Mouse (Mus musculus) c-Kit-positive CD71-positive TER-119-positive erythroid progenitor cells, embryonic 14.5 days (primary cell): ENCODE data around the gene Otop2.

Experiments used
- DNase-seq: peaks from one replicate; pipeline ENCODE4 v3.0.0-alpha.2; 2013; ENCODE audit warnings: low spot score

The Otop2 gene

DNA sequence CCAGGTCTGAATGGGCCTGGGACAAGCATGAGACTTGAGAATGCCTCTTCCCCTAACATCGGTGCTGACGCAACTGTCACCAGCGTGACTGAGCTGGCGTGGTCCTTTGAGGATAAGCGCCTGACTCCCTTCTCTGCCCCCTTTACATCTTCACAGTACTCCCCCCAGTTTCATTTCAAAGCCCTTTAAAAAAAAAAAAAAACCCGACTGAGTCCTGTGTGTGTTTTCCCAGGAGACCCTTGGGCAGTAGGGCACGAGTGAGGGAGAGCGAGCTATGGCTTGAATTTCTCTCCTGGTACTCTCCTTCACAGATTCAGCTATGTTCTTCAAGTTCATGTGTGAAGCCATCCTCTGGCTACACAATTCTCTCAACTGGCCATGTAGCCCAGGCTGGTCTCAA is 8.8 kb upstream of the Otop2 start:
- no peak for DNase-seq

DNA sequence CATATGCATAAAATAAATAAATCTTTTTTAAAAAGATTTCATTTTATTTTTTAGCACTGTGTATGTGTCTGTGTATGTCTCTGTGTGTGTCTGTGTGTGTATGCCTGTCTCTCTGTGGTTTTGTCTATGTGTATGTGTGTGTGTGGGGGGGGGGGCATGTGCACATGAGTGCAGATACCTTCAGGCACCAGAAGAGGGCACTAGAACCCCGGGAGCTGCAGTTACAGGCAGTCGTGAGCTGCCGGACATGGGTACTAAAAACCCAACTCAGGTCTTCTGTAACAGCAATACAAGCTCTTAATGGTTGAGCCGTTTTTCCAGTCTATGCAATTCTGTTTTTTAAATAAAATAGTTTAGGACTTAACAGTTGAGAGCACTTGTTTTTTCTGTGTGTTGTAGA is 6.2 kb upstream of the Otop2 start:
- no peak for DNase-seq

DNA sequence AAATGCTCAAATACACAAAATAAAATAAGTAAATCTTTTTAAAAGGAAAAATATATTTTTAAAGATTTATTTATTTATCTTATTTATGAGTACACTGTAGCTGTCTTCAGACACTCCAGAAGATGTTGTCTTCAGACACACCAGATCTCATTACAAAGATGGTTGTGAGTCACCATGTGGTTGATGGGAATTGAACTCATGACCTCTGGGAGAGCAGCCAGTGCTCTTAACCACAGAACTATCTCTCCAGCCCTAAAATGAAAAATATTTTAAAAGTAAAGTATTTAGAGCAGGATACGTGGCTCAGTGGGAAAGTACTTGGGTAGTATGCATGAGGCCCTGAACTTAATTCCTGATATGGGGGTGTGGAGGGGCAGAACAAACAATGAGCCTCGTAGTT is 5.6 kb upstream of the Otop2 start:
- DNase-seq, result no peak

DNA sequence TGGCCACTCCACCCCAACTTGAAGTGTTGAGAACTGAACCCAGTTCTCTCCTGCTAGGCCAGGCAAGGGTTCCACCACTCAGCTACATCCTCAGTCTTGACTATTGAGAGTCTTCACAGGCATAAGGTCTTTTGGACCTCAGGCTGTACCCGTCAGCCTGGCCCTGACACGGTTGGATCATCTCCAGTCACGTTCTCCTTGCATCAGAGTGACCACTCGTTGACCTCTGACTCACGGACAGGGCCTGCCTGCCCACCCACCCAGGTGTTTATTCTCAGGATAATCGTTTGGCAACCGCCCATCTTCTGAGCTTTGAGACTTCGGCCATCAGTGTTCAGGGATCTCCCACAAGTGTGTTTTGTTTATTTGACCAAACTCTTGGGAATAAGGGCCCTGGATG is 3.8 kb upstream of the Otop2 start:
- DNase-seq, result no peak

GRCm38 (mm10) chr11:115308781-115309180 is 1.8 kb downstream of the Otop2 start:
- no peak for DNase-seq

GRCm38 (mm10) chr11:115314249-115314648 is 7.3 kb downstream of the Otop2 start:
- no peak for DNase-seq

- DNase-seq, result no peak
Measured at GRCm38 (mm10) chr11:115317204-115317603, 10.2 kb downstream of the Otop2 start.

GRCm38 (mm10) chr11:115318245-115319027 is 11.5 kb downstream of the Otop2 start:
- DNase-seq, result no peak

GRCm38 (mm10) chr11:115319704-115320383 is 12.9 kb downstream of the Otop2 start:
- DNase-seq, result no peak

DNA sequence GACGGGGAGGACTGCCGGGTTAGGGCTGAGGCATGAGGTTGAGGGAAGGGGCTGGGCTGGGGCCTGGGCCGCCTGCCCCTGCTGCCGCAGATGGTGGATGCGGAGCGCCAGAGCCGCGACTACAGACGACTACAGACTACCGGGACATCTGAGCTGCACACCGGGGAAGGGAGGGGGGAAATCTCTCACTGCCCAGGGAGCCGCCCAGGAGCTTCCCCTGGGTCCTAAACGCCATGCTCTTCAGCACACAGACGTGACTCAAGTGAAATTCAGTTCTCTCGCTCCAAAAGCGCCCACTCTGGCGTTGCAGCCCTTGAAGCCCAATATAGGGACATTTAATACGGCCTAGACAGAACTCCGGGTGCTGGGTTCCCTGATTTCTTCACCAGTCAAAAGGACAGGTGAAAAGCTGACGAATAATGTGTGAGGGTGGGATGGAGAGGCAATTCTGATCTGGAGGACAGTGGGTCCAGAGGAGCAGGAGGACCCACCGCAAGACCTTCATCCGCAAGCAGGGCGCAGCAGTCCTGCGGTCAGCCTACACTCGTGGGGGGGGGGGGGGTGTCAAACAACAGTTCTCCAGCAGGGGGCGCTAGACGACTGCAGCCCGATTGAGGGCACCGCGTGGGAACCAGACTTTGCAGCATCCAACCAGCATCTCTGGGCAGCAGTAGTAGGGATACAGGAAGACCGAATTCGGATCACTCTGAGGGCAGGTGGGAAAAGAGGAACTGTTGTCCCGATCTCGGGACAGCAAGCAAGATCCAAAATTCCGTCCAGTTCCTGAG is 15.1 kb downstream of the Otop2 start, which contains the start of gene Ush1g:
Gene Ush1g, minus strand, starts transcription at position 136 of the 788 bp plus-strand sequence.
- DNase-seq, result peak; percentile 38

DNA sequence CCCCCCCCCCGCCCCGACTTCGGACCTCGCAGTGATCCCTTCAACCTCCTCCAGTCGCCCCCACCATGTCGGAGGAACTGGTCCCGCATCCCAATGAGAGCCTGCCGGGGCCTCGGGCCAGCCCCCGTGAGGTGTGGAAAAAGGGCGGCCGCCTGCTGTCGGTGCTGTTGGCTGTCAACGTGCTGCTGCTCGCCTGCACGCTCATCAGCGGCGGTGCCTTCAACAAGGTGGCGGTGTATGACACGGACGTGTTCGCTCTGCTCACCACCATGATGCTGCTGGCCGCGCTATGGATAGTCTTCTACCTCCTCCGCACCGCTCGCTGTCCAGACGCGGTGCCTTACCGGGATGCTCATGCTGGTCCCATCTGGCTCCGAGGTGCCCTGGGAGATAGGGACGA is 16.4 kb downstream of the Otop2 start:
- DNase-seq, result no peak

GRCm38 (mm10) chr11:115326730-115327129 is 19.8 kb downstream of the Otop2 start:
- no peak for DNase-seq

GRCm38 (mm10) chr11:115329339-115329738 is 22.4 kb downstream of the Otop2 start:
- DNase-seq, result no peak

DNA sequence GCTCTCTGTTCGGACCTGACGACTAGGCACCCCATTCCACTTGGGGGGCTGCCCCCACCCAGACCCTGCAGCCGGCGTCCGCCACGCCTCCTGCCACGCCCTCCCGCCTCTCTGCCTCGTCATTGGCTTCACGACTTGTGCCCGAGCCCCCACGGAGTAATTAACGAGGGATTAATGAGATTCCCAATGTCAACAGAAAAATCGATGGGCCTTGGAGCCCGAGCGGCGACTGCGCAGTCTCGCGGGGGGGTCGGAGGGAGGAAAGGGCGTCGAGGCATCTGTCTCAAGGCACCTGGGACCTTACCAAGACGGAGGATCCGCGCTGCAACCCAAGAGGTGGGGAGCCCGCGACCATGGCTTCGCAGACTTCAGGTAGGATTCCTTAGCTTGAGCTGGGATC is 27.6 kb downstream of the Otop2 start, which contains the start of gene Otop3:
Gene Otop3, plus strand, starts transcription at position 201 of the 400 bp plus-strand sequence.
- no peak for DNase-seq

GRCm38 (mm10) chr11:115335223-115335622 is 28.3 kb downstream of the Otop2 start:
- DNase-seq, result no peak

DNA sequence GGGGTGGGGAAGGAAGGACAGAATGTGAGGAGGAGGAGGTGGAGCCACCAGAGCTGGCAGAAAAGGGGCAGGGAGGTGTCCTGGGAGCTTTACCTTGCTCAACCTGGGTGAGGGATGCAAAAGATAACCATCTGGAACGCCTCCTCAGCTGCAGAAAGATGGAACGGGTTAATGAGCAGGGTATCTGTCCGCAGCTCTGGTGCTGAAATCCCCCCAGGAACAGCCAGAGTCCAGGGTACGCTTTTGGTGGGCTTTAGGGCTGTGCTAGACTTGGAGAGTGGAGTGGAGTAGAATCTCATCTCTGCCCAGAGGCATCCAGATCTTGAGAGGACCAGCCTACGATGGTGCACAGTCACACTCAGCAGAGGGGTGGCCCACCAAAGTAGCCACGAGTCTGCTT is 29.2 kb downstream of the Otop2 start:
- DNase-seq, result no peak

- DNase-seq, result no peak
Measured at GRCm38 (mm10) chr11:115337350-115337749, 30.4 kb downstream of the Otop2 start.

DNA sequence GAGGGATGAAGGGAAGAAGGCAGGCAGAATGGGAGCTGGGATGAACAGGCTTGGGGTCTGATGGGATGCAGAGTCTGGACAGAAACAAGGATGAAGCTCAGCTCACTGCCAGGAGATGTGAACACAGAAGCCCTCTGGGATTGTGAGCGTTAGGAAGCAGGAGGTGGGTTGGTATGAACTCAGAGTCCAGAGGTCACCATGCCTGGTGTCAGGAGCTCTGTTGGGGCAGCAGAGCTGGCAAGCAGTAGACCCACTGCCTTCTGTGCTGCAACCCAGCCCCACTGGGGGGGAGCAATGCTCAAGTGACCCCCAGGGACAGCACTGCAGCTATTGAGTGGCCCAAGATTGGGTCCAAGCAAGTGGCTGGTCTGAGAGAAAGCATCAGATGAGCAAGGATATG is 30.9 kb downstream of the Otop2 start:
- no peak for DNase-seq

DNA sequence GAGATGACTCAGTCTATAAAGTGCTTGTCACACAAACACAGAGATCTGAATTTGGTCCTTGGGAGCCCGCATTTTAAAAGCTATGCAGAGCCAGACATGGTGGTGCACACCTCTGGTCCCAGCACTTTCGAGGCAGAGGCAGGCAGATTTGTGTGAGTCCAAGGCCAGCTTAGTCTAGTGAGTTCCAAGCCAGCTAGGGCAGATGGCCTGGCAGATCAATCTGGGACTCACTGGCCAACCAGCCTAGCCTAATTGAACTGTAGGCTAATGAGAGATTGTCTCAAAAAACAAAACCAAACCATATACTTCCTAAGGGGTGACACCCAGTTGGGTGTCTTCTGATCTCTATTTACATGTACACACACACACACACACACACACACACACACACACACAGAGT is 34.3 kb downstream of the Otop2 start:
- no peak for DNase-seq

- no peak for DNase-seq
Measured at GRCm38 (mm10) chr11:115341866-115342265, 34.9 kb downstream of the Otop2 start.

- DNase-seq, result no peak
Measured at GRCm38 (mm10) chr11:115344967-115345366, 38.0 kb downstream of the Otop2 start.

- no peak for DNase-seq
Measured at GRCm38 (mm10) chr11:115345515-115345914, 38.6 kb downstream of the Otop2 start.
